Mouse (Mus musculus) heart, postnatal 14 days (tissue): ENCODE results near the gene Dgki. TPM values are rescaled to one million over a fixed set of nuclear protein-coding genes. Genes with fewer than 3 reads are reported as not detected.

Experiments
- DNase-seq, 2 experiments: peaks; one replicate each; pipeline ENCODE4 v3.0.0; 2021 to 2022
- intact Hi-C: fragments of 180-260 bp; cut with DNase I; formaldehyde crosslinking; loops from one replicate; pipeline ENCODE4 v1.15.1; 2025
- total RNA-seq, 2 experiments: library from RNA; stranded (reverse); gene quantifications; 2 replicates each; pipeline ENCODE4 v1.2.3; 2021

The Dgki gene
- total RNA-seq, 2 experiments from 2014 or later, result 0.26 to 0.27 TPM

DNA sequence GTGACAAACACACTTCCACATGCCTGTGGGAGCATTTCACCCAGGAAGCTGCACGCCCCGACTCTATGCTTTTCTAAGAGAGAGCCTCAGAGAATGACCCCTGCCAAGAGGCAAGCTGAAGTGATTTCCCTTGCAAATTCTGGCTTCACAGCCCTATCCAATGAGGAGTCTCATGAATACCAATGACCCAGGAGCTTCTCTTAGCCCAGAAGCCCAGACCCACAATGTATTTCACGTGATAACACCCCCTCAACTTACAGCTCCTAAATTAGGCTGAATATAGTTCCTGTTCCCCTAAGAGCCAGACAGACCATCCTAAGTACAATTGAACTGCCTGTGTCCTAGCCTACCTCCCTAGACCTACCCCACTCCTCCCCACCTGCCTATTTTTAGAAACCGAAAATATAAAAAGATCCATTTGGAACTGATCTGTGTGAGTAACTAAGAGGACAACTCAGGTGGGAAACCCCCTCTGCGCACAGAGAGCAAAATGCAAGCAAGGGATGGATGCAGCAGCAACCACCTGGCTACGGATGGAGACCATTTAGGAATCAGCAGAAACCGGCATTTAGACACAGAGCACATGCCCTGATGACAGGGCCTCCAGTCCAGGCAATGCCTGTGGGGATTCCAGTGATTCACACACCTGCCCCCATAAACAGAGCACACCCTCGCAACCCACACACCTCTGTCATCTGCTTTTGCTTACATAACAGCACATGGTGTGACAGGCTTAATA, 2.1 kb downstream of the Dgki start:
- DNase-seq, result no peak
- intact Hi-C loops, result no loop called here

DNA sequence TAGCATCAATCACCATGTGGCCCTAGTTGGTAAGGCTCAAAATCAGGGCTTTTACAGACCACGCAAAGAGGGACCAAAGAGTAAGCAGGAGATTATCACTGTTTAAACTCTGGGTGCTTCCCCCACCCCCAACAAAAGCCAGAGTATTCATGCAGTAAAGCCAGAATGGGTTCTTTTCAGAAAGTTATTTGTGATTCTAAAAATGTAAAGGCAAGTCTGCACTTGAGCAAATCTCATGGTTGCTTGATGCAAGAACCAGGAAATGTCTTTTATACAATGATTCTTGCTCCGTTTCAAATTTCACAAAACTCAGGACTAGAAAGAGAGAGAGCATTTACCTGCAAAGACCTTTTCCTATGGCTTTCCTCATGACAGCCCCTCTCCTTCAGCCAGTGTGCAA, 7.9 kb downstream of the Dgki start:
- DNase-seq, result no peak

GRCm38 (mm10) chr6:37291171-37291570, 8.8 kb downstream of the Dgki start:
- no peak for DNase-seq
- intact Hi-C loops, result no loop called here

More for the DNA sequence above, 7.9 kb downstream of the Dgki start:
- intact Hi-C loops, result no loop called here

- no peak for DNase-seq
- intact Hi-C loops, result no loop called here
Observed at GRCm38 (mm10) chr6:37290691-37291090, 9.3 kb downstream of the Dgki start.

GRCm38 (mm10) chr6:37286134-37286533, 13.8 kb downstream of the Dgki start:
- intact Hi-C loops, result no loop called here
- DNase-seq, result no peak

DNA sequence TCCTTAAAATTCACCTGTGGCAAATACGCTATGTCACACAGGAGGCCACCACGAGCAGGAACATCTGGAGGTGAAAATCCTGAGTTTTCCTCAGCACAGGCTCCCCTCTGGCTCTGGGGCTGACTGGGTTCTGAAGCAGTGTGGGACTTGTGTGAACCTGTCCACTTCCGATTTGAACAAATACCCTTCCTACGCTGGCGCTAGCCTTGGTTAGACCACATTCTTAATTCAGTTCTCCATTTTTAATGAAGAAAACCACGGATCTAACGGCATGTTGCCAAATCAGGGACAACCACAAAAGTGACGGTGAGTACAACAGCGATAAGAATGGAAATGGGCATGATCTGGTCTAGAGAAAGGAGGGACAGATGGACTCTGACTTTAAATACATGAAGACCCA, 15.1 kb downstream of the Dgki start:
- no peak for DNase-seq
- intact Hi-C loops, result no loop called here

DNA sequence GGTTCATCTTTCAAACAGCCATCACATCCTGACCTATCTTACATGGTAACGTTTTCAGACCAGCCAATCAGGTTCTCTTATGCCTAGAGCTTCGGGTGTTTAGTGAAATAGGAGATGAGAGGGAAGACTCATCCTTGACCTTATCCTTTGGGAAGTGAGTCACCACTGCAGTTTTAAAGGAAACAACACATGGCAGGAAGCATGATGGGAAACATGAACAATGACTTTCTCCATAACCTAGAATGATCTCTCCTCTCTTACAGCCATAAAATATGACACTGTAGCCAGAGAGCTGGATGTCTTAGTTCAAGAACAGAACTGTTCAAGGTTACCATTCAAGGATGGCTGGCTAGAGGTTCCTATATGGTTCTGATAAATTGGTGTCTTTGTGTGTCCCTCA, 16.6 kb downstream of the Dgki start:
- intact Hi-C loops, result no loop called here
- DNase-seq, result no peak

DNA sequence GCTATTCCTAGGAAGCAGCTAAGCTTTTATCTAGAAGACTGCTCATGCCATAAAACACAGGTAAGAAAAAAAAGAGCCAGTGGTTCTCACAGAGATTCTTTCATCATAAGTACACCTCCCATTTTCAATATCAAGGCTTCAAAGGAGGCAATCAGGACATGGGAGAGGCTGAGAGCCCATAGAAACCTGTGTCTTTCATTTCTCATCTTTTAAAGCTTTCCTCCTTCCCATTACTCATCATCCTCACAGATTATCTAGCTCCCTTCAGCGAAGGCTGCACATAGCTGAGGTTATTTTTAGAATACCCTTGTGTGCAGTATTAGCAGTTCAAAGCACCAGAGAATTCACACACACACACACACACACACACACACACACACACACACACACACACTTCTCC, 17.3 kb downstream of the Dgki start:
- intact Hi-C loops, result no loop called here

GRCm38 (mm10) chr6:37276834-37277715, 22.9 kb downstream of the Dgki start:
- DNase-seq, result peak; percentile 56 to 67
- intact Hi-C loops, result no loop called here

More for the DNA sequence above, 17.3 kb downstream of the Dgki start:
- no peak for DNase-seq

- intact Hi-C loops, result no loop called here
- no peak for DNase-seq
Observed at GRCm38 (mm10) chr6:37276181-37276580, 23.8 kb downstream of the Dgki start.

DNA sequence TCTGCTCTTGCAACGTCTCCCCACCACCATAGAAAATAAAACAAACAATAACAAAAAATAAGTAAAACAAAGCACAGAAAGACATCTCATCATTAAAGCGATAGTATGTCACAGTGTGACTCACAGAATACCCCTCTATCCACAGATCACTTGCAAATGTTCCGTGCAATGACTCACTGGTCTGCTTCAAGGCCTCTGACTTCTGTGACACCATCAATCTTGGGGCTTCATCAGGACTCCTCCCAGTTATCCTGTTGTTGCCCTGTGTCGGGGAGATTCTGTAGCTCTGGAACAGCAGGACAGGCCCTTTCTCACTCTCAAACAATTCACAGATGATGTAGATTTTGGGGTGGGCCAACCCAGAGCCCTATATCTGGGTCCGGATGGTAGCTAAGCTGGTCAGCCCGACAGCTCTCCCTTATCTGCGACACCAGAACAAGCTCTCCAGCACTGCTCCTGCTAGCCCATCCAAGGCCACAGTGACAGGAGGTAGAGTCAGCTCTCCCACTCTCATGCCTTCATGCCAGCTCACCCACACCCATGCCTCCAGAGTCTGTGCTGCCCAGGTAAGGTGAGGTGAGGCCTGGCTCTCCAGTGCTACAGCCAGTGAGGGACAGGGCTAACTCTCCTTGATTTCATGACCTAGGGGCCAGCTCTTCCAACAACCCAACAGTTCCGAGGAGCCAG, 28.9 kb downstream of the Dgki start:
- intact Hi-C loops, result no loop called here
- no peak for DNase-seq

- DNase-seq, result peak in 1 of 2 experiments; percentile 7
- intact Hi-C loops, result no loop called here
Observed at GRCm38 (mm10) chr6:37268589-37268988, 31.4 kb downstream of the Dgki start.

DNA sequence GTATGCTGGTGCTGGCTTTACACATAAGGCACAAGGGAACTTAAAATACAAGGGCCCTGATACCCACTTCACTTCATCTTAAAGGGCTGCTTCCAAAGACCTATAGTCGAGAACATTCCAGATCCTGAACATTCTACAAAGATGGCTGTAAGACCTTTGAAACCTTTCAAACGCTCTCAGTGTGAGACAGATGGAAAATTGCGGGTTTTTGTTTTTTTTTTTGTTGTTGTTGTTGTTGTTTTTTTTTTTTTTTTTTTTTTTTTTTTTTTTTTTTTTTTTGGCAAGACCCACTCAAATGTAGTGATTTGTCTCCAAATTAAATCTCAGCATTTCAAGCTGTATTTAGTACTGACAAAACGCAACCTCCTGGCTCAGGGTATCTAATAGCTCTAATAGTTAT, 32.0 kb downstream of the Dgki start:
- no peak for DNase-seq
- intact Hi-C loops, result no loop called here

GRCm38 (mm10) chr6:37262486-37262885, 37.5 kb downstream of the Dgki start:
- intact Hi-C loops, result no loop called here
- DNase-seq, result no peak

DNA sequence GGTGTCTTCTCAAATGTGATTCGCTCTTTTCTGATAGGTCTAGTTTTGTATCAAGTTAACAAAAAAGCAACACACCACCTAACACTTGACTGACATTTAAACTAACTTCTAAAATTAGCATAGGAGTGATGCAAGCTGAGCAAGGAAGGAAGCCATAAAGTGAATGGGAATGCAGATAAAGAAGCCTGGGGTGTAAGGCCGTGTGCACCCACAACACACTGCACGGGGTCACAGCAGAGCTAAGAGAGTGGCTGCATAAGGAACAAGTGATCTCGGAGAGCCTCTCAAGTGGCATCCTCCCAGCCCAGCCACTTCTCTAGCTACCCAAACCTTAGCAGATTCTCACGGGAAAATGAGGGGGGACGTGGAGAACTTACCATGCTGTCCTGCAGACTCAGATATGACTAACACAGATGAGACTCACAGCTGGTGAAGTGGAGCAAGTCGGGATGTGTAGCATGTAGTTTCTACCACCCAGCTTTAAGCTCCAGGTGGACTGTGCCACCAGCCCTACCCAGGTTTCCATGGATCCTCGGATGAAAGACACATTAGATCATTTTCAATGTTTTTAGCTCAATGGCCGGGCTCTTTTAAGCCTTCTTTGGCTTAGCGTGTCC, 38.6 kb downstream of the Dgki start:
- intact Hi-C loops, result no loop called here
- DNase-seq, result no peak

DNA sequence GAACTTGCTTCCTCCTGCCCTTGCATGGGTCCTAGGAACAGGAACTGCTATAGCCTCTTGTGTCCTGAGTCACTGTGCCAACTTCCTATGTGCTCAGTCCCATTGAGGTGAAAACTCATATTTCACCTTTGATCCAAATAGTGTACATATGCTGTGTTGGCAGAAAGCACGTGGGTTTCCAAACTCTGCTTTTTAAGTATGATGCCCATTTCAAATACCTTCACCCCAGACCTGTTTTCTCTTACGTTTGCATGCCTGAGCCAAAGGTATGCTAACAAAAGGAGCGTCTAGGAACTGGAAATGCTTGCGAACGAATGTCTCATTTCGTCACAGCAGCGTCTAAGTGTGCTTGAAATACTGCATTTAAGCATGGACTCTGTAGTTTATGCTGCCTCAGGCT, 41.3 kb downstream of the Dgki start:
- intact Hi-C loops, result no loop called here
- DNase-seq, result no peak

- peak; percentile 6 to 26 for DNase-seq
- intact Hi-C loops, result no loop called here
Observed at GRCm38 (mm10) chr6:37254144-37254543, 45.8 kb downstream of the Dgki start.

DNA sequence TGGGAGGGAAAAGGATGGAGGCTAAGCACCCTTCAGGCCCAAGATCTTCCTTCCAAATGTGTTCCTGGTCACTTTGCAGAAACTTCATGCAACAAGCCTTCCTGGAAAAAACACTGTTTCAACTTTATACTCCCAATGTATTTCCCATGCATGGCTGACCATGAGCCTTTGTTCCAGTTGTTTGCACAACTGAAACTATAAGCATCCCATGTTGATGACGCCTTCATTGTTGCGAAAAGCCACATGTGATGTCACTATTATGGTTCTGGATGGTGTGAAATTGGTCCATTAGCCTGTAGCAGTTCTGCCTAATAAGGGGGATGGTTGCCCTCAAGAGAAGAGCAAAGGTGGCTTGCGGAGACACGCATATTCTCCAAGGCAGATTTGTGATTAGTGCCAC, 47.4 kb downstream of the Dgki start:
- intact Hi-C loops, result no loop called here
- no peak for DNase-seq

DNA sequence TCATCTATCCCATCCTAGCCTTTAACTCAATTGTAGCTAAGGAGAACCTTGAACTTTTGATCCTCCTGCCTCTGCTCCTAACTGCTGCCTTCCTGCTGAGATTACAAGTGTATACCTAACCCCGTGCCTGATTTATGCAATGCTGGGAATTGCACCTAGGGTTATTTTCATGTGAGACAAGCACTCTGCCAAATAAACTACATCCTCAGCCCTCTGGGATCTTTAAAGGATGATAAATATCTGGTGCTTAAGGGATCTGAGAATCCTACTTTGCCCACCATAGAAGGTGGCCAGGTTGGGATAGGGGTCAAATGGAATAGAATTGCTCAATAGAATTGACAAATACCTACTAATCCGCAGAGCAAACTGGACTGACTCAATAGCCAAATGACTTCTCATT, 49.3 kb downstream of the Dgki start:
- DNase-seq, result no peak
- intact Hi-C loops, result no loop called here

DNA sequence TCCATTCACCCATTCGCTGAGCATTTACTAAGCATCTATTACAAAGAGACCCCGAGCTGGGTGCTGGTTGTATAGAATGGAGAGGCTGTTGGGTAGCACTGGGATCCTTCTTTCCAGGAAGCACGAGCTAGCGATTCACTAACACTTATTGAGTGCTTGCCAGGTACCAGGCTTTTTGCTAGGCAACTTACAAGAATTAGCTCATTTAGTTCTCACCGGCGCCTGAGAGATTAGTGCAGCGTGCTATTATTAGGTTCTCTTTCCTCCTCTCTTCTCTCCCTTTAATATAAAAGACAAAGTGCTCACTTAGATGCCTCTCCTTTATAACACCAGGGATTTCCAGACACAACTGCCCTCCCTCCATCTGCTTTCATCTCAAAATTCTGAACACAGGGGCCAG, 54.2 kb downstream of the Dgki start:
- intact Hi-C loops, result no loop called here
- no peak for DNase-seq

DNA sequence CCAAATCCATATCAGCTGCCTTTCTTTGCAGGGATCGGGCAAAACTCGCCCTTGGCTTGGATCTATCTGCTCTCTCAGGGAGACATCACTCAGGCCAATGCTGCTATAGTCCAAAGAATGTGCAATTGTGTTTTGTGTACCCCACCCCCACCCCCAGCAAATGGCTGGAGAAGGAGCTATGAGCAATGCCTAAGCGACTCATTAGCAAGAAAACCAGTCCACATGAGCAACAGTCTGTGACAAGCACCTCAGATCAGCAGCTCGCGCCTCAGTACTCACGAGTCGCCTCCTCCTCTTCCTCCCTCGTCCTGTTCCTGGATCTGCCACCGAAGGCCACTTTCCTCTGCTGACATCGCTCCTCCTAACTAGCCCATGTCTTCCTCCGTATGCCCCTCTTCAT, 55.9 kb downstream of the Dgki start:
- no peak for DNase-seq
- intact Hi-C loops, result no loop called here
